Comparison of ENCODE assay signal across 20 mouse cellular contexts in genomic region chr17:27401200-27401599, GRCm38 (mm10).
DNase-seq lines count a peak whose midpoint lies in the region; ATAC-seq and TF ChIP-seq lines count a peak whose summit lies in the region.
"Had no signal": no experiment of that assay in that cellular context is flagged by ENCODE, and none has a peak within 500 bp of the region (broad histone marks: within the 10 kb centered on the region; RNA-seq: fewer than 3 reads in every experiment).

No protein-coding gene starts in this region.

- peaks cover 23% of the 10 kb centered on the region for H3K4me1 ChIP-seq in hindbrain, embryonic 10.5 days (replicated peaks)
- H3K4me1 ChIP-seq in hindbrain, postnatal 0 days (ENCODE audit: insufficient read depth, low read length): no peaks in the 10 kb centered on the region
- peaks cover 12% of the 10 kb centered on the region for H3K4me1 ChIP-seq in embryonic facial prominence, embryonic 10.5 days
- H3K4me1 ChIP-seq in kidney, embryonic 14.5 days (ENCODE audit: control insufficient read depth, insufficient read depth, low read length): no peaks in the 10 kb centered on the region
- H3K4me1 ChIP-seq: embryonic facial prominence, embryonic 13.5 days; forebrain, embryonic 13.5 days had no signal

- no peak overlapping the region for H3K4me2 ChIP-seq in hindbrain, postnatal 0 days (ENCODE audit: low read depth, low read length)
- no peak overlapping the region for H3K4me2 ChIP-seq in kidney, embryonic 14.5 days (replicated peaks; ENCODE audit: low read depth, low read length)
- H3K4me2 ChIP-seq: embryonic facial prominence, embryonic 13.5 days; forebrain, embryonic 13.5 days; heart, embryonic 11.5 days had no signal

- DNase-seq in hindbrain, embryonic 10.5 days (ENCODE audit: low spot score): peak; percentile 65
- no peak for DNase-seq in hindbrain, postnatal 0 days (ENCODE audit: low spot score)
- peak; percentile 21 for DNase-seq in embryonic facial prominence, embryonic 10.5 days (ENCODE audit: low spot score)
- DNase-seq in liver: peak; percentile 17
- peak; percentile 61 for DNase-seq in retina, embryonic 14.5 days (ENCODE audit: low spot score)
- no peak for DNase-seq in heart, adult 11 months
- DNase-seq: adrenal gland, postnatal 36 days; cerebellum, adult 9-11 months; gastrocnemius, adult 2 months; heart, postnatal 36 days; kidney, postnatal 36 days; lung, postnatal 4 days; thymus, postnatal 36 days had no signal

- no peak overlapping the region for H3K9ac ChIP-seq in hindbrain, postnatal 0 days (replicated peaks; ENCODE audit: low read length)
- H3K9ac ChIP-seq in kidney, embryonic 14.5 days (ENCODE audit: low read depth, low read length): no peak overlapping the region
- H3K9ac ChIP-seq: embryonic facial prominence, embryonic 13.5 days; forebrain, embryonic 13.5 days had no signal

- no peaks in the 10 kb centered on the region for H3K27me3 ChIP-seq in hindbrain, embryonic 10.5 days (ENCODE audit: insufficient read depth, poor library complexity, severe bottlenecking)
- no peaks in the 10 kb centered on the region for H3K27me3 ChIP-seq in hindbrain, postnatal 0 days (ENCODE audit: insufficient read depth, low read length)
- H3K27me3 ChIP-seq in embryonic facial prominence, embryonic 10.5 days (replicated peaks; ENCODE audit: low read depth, poor library complexity, severe bottlenecking): 0 out of 2 replicates have a peak, but pooled peaks cover 4% of the 10 kb centered on the region
- no peaks in the 10 kb centered on the region for H3K27me3 ChIP-seq in kidney, embryonic 14.5 days (ENCODE audit: control insufficient read depth, insufficient read depth, low read length)
- H3K27me3 ChIP-seq: embryonic facial prominence, embryonic 13.5 days; forebrain, embryonic 13.5 days had no signal

- no peak for ATAC-seq in hindbrain, postnatal 0 days
- ATAC-seq in kidney, embryonic 14.5 days (ENCODE audit: low FRiP score, low TSS enrichment): no peak
- ATAC-seq: activated CD4-positive, CD25-positive, alpha-beta regulatory T cell, adult 4 months; forebrain, embryonic 13.5 days; intestine, embryonic 16.5 days had no signal

- H3K36me3 ChIP-seq in hindbrain, embryonic 10.5 days: no peaks in the 10 kb centered on the region
- H3K36me3 ChIP-seq in hindbrain, postnatal 0 days (ENCODE audit: insufficient read depth, low read length): no peaks in the 10 kb centered on the region
- no peaks in the 10 kb centered on the region for H3K36me3 ChIP-seq in embryonic facial prominence, embryonic 10.5 days (replicated peaks)
- H3K36me3 ChIP-seq in kidney, embryonic 14.5 days (ENCODE audit: control insufficient read depth, insufficient read depth, low read length): no peaks in the 10 kb centered on the region
- H3K36me3 ChIP-seq: embryonic facial prominence, embryonic 13.5 days had no signal

- H3K27ac ChIP-seq in hindbrain, embryonic 10.5 days: peak overlapping the region; percentile 80
- H3K27ac ChIP-seq in hindbrain, postnatal 0 days: no peak overlapping the region
- peak overlapping the region; percentile 52 for H3K27ac ChIP-seq in embryonic facial prominence, embryonic 10.5 days (replicated peaks)
- H3K27ac ChIP-seq in kidney, embryonic 14.5 days (ENCODE audit: low read depth, low read length): no peak overlapping the region
- H3K27ac ChIP-seq: embryonic facial prominence, embryonic 13.5 days; forebrain, embryonic 13.5 days; gastrocnemius, adult 2 months; stomach, postnatal 0 days had no signal

- 21% methylated on average over 13 of the region's 13 CpGs for WGBS in hindbrain, embryonic 10.5 days
- 30% methylated on average over 13 of the region's 13 CpGs for WGBS in hindbrain, postnatal 0 days
- WGBS in embryonic facial prominence, embryonic 10.5 days: 20% methylated on average over 13 of the region's 13 CpGs
- WGBS in kidney, embryonic 14.5 days: 37% methylated on average over 13 of the region's 13 CpGs

- no peaks in the 10 kb centered on the region; the same call in 1 of the 2 replicates for H3K9me3 ChIP-seq in hindbrain, embryonic 10.5 days
- no peaks in the 10 kb centered on the region for H3K9me3 ChIP-seq in hindbrain, postnatal 0 days (ENCODE audit: low read length)
- no peaks in the 10 kb centered on the region for H3K9me3 ChIP-seq in embryonic facial prominence, embryonic 10.5 days
- 0 out of 2 replicates have a peak, but pooled peaks cover 3% of the 10 kb centered on the region for H3K9me3 ChIP-seq in kidney, embryonic 14.5 days (ENCODE audit: control insufficient read depth, low read length)
- H3K9me3 ChIP-seq: embryonic facial prominence, embryonic 13.5 days; forebrain, embryonic 13.5 days had no signal

- no peak overlapping the region for H3K4me3 ChIP-seq in hindbrain, embryonic 10.5 days
- H3K4me3 ChIP-seq in hindbrain, postnatal 0 days (ENCODE audit: low read length): no peak overlapping the region
- H3K4me3 ChIP-seq in embryonic facial prominence, embryonic 10.5 days: no peak overlapping the region
- H3K4me3 ChIP-seq in kidney, embryonic 14.5 days (ENCODE audit: low read length): no peak overlapping the region
- H3K4me3 ChIP-seq: embryonic facial prominence, embryonic 13.5 days; forebrain, embryonic 13.5 days; gastrocnemius, adult 2 months had no signal

- no peak for TF ChIP-seq CTCF in hindbrain, postnatal 0 days (IDR thresholded peaks at IDR 0.05; ENCODE audit: low read depth)

Comparison
In these comparisons a context has a peak if more than half of its experiments do, and no peak if none do; other contexts are left out.
1. DNase-seq: peak in hindbrain, embryonic 10.5 days (single experiment), embryonic facial prominence, embryonic 10.5 days (single experiment), liver (single experiment) and retina, embryonic 14.5 days (single experiment); none in hindbrain, postnatal 0 days (single experiment) and heart, adult 11 months (single experiment).
2. H3K27ac ChIP-seq: peak in hindbrain, embryonic 10.5 days (single experiment) and embryonic facial prominence, embryonic 10.5 days (single experiment); none in hindbrain, postnatal 0 days (single experiment) and kidney, embryonic 14.5 days (single experiment).